8 mouse cellular contexts compared by ENCODE assay signal in genomic region chr2:45219851-45220250, GRCm38 (mm10).
"Had no signal": no experiment of that assay in that cellular context is flagged by ENCODE, and none has a peak within 500 bp of the region (broad histone marks: within the 10 kb centered on the region; RNA-seq: fewer than 3 reads in every experiment).

No protein-coding gene starts in this region.

- DNase-seq: kidney, adult 11 months; kidney, adult 9 months; layer of hippocampus, postnatal 36 days; lung, embryonic 14.5 days; lung, postnatal 14 days; thymus, adult 2 months; thymus, postnatal 36 days had no signal

- ATAC-seq: liver, embryonic 12.5 days had no signal
